8 mouse cellular contexts compared by ENCODE assay signal in genomic region chr10:79681591-79682245, GRCm38 (mm10). TPM values are rescaled to one million over a fixed set of nuclear protein-coding genes. Genes with fewer than 3 reads are reported as not detected.
DNase-seq lines count a peak whose midpoint lies in the region; ATAC-seq lines count a peak whose summit lies in the region.

Gene Cdc34, plus strand, starts transcription at chr10:79682195.

- H3K27me3 ChIP-seq in hindbrain, embryonic 11.5 days (ENCODE audit: control insufficient read depth, insufficient read depth, low read length), result no peaks in the 10 kb centered on the region

- peak within 1 kb of the TSS; percentile 83 for H3K9ac ChIP-seq in hindbrain, embryonic 11.5 days (ENCODE audit: low read depth, low read length)

- peaks cover 7% of the 10 kb centered on the region; the same call in 1 of the 2 replicates for H3K36me3 ChIP-seq in hindbrain, embryonic 11.5 days (ENCODE audit: control insufficient read depth, insufficient read depth, low read length)

- H3K4me1 ChIP-seq in hindbrain, embryonic 11.5 days (replicated peaks; ENCODE audit: control insufficient read depth, insufficient read depth, low read length), result peaks cover 10% of the 10 kb centered on the region

- H3K4me2 ChIP-seq in hindbrain, embryonic 11.5 days (replicated peaks; ENCODE audit: low read depth, low read length), result peak within 1 kb of the TSS; percentile 54

- H3K4me3 ChIP-seq in hindbrain, embryonic 11.5 days (ENCODE audit: low read depth, low read length), result peak within 1 kb of the TSS; percentile 85

- no peaks in the 10 kb centered on the region for H3K9me3 ChIP-seq in hindbrain, embryonic 11.5 days (ENCODE audit: control insufficient read depth, low read length)

- peak within 1 kb of the TSS; percentile 72 for H3K27ac ChIP-seq in hindbrain, embryonic 11.5 days (ENCODE audit: low read depth, low read length)

- DNase-seq in MN1 (ENCODE audit: low spot score), result peak; percentile 100
- DNase-seq in cerebellum, adult 9-10 months, result peak; percentile 99
- DNase-seq in frontal cortex, adult 2 months (ENCODE audit: extremely low spot score in 1 of 2, low spot score in 1 of 2), result peak; percentile 98 to 100
- DNase-seq in hindbrain, embryonic 11.5 days (ENCODE audit: low spot score), result peak; percentile 97
- peak; percentile 99 to 100 for DNase-seq in layer of hippocampus, postnatal 14 days (ENCODE audit: low spot score in 2 of 2)
- DNase-seq in lung, postnatal 14 days, result peak; percentile 99
- peak; percentile 96 for DNase-seq in retina, adult 2 months (ENCODE audit: low read depth, low spot score)
- peak; percentile 98 to 100 for DNase-seq in thymus, postnatal 36 days

- peak; percentile 95 for ATAC-seq in hindbrain, embryonic 11.5 days (ENCODE audit: low FRiP score)

- under 1% methylated on average over 70 of the region's 84 CpGs for WGBS in hindbrain, embryonic 11.5 days

RNA-seq across cellular contexts. Expression of gene Cdc34, which starts in this region (rescaled TPM):
- polyA plus RNA-seq in frontal cortex, adult 2 months (2012; rRNA removed), result 96.3 and 111 TPM in 2 replicates
- polyA plus RNA-seq in hindbrain, embryonic 11.5 days (2014; fragmentation: Nextera tagmentation; extraction: Ambion mirVana), result 153 and 159 TPM in 2 replicates
- total RNA-seq in layer of hippocampus, postnatal 14 days (2021), result 10 to 100 TPM; 60.9 to 68.5 TPM

Comparison
In these comparisons a context has a peak if more than half of its experiments do, and no peak if none do; other contexts are left out.
1. Peak in every context shown above with its lines: DNase-seq, ATAC-seq, H3K4me3 ChIP-seq and H3K27ac ChIP-seq.